Mouse (Mus musculus) limb, embryonic 14.5 days (tissue): ENCODE measurements around the gene Zcchc7. TPM values are rescaled to one million over a fixed set of nuclear protein-coding genes. Genes with fewer than 3 reads are reported as not detected.

Source experiments
- ATAC-seq: fragments of 200-750 bp; cut with Nextera tagmentation; 2 replicates; pipeline ENCODE4 v1.8.0; 2017; ENCODE audit warnings: low read depth, moderate number of reproducible peaks, moderate TSS enrichment; ENCODE audit not compliant: low FRiP score
- DNase-seq: peaks from one replicate; pipeline ENCODE4 v3.0.0-alpha.2; 2015; ENCODE audit warnings: low spot score
- H3K27ac ChIP-seq: fragments of 300-500 bp; sonication (generic); replicated peaks from 2 replicates; pipeline ENCODE4 v1.5.1; 2014; ENCODE audit warnings: low read depth, mild to moderate bottlenecking, low read length, moderate library complexity, mixed read lengths
- H3K27me3 ChIP-seq: fragments of 300-500 bp; sonication (generic); 2 replicates; pipeline ENCODE4 v1.6.1; 2014; ENCODE audit warnings: low read length, mixed read lengths; ENCODE audit not compliant: control insufficient read depth, insufficient read depth
- H3K36me3 ChIP-seq: fragments of 300-500 bp; sonication (generic); 2 replicates; pipeline ENCODE4 v1.6.1; 2014; ENCODE audit warnings: mild to moderate bottlenecking, low read length, moderate library complexity, mixed read lengths; ENCODE audit not compliant: control insufficient read depth, insufficient read depth
- H3K4me1 ChIP-seq: fragments of 300-500 bp; sonication (generic); 2 replicates; pipeline ENCODE4 v1.6.1; 2014; ENCODE audit warnings: antibody characterized with exemption, low read length, mixed read lengths; ENCODE audit not compliant: control insufficient read depth, insufficient read depth
- H3K4me2 ChIP-seq: fragments of 300-500 bp; sonication (generic); replicated peaks from 2 replicates; pipeline ENCODE4 v1.6.1; 2014; ENCODE audit warnings: low read depth, mild to moderate bottlenecking, low read length, moderate library complexity; ENCODE audit not compliant: severe bottlenecking
- H3K4me3 ChIP-seq: fragments of 300-500 bp; sonication (generic); replicated peaks from 2 replicates; pipeline ENCODE4 v1.5.1; 2014; ENCODE audit warnings: low read length
- H3K9ac ChIP-seq: fragments of 300-500 bp; sonication (generic); 2 replicates; pipeline ENCODE4 v1.6.1; 2014; ENCODE audit warnings: mild to moderate bottlenecking, low read depth, low read length, moderate library complexity; ENCODE audit not compliant: severe bottlenecking
- H3K9me3 ChIP-seq: fragments of 300-500 bp; sonication (generic); 2 replicates; pipeline ENCODE4 v1.6.1; 2016; ENCODE audit warnings: low read length; ENCODE audit not compliant: control insufficient read depth
- POLR2A ChIP-seq: fragments of 200-500 bp; IDR thresholded peaks from 2 replicates; pipeline ENCODE4 v1.8.0; 2012; ENCODE audit warnings: inconsistent platforms, mild to moderate bottlenecking, moderate library complexity, borderline replicate concordance; ENCODE audit not compliant: insufficient read depth, insufficient read length; ENCODE audit errors: extremely low read depth
- WGBS: fragments of 180-500 bp; shearing (Covaris S2); extraction: QIAGEN DNeasy Blood & Tissue Kit; methylation state at CpG from one replicate; pipeline ENCODE4 v1.1.7; 2014; 5-methylcytosine and 5-hydroxymethylcytosine counted together
- polyA plus RNA-seq, 2 experiments: library from polyadenylated mRNA; depleted of rRNA in 1 of 2; stranded (reverse) in 1 of 2; unstranded in 1 of 2; fragments of >200 nt; fragmentation: Nextera tagmentation in 1 of 2; extraction: Ambion mirVana in 1 of 2; gene quantifications; 2 replicates each; pipeline versions ENCODE4 v1.2.1 to v1.2.3; 2012 to 2014

The Zcchc7 gene
- polyA plus RNA-seq, 2 experiments, result 35.2 to 39.2 TPM

GRCm38 (mm10) chr4:44774890-44775289 is 19.2 kb downstream of the Zcchc7 start:
- WGBS, result 88% methylated on average over 3 of the region's 3 CpGs
- DNase-seq, result no peak
- Histone ChIP-seq H3K4me3 (no peak overlapping the region), H3K4me2 (no peak overlapping the region), H3K9me3 (no peaks in the 10 kb centered on the region), H3K9ac (no peak overlapping the region), H3K4me1 (no peaks in the 10 kb centered on the region), H3K27ac (no peak overlapping the region), H3K27me3 (no peaks in the 10 kb centered on the region), H3K36me3 (0 out of 2 replicates have a peak, but pooled peaks cover 3% of the 10 kb centered on the region)
- TF ChIP-seq POLR2A, result no peak
- no peak for ATAC-seq

DNA sequence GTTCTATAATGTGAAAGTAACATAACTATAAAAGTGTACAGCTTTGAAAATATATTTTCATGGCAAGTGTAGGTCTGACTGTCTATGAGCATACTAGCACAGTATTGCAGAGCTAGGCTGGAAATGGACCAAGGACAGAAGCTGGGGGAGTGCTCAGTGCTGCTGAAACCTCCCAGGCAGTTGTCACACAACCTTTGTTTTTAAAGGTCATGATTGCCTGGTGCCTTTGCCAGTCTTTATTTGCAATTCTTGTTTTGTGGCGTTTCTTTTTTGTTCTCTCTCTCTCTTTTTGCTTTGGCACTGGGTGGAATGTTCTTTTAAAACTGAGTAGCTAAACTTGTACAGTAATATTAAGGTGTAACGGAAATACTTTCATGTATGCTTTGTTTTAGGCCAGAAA is 21.0 kb downstream of the Zcchc7 start:
- no peak overlapping the region for H3K27ac ChIP-seq
- H3K27me3 ChIP-seq, result no peaks in the 10 kb centered on the region
- 68% methylated on average over 2 of the region's 2 CpGs for WGBS
- no peak for ATAC-seq
- H3K36me3 ChIP-seq, result no peaks in the 10 kb centered on the region
- no peak for TF ChIP-seq POLR2A
- no peak overlapping the region for H3K9ac ChIP-seq
- H3K4me1 ChIP-seq, result peaks cover 2% of the 10 kb centered on the region; the same call in 1 of the 2 replicates
- H3K9me3 ChIP-seq, result no peaks in the 10 kb centered on the region
- H3K4me3 ChIP-seq, result no peak overlapping the region
- DNase-seq, result no peak
- H3K4me2 ChIP-seq, result no peak overlapping the region

- Histone ChIP-seq H3K9ac (no peak overlapping the region), H3K27me3 (no peaks in the 10 kb centered on the region), H3K36me3 (no peaks in the 10 kb centered on the region), H3K4me1 (peaks cover 2% of the 10 kb centered on the region; the same call in 1 of the 2 replicates), H3K27ac (no peak overlapping the region), H3K4me3 (no peak overlapping the region), H3K4me2 (no peak overlapping the region), H3K9me3 (no peaks in the 10 kb centered on the region)
- no peak for DNase-seq
- no peak for ATAC-seq
- 78% methylated on average over 3 of the region's 3 CpGs for WGBS
- no peak for TF ChIP-seq POLR2A
Measured at GRCm38 (mm10) chr4:44777101-44777500, 21.4 kb downstream of the Zcchc7 start.

DNA sequence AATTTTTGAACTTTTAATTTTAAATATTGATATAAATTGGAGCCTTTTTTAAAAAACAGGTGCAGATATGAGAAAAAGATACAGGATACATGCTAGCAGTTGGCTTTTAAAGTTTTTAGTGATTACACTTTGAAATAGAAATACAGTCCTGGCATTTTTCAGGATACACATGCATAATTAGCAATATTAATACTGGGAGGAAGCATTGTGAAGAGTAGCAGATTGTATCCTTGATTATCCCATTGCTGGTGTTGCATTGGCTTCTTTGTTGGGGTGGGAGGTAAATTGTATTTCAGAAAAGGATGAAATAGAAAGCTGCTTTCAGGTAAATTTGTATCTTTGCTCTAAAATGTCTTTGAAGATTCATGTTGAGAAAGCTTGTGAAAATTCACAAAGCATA is 22.0 kb downstream of the Zcchc7 start:
- ATAC-seq (no peak), DNase-seq (no peak)
- TF ChIP-seq POLR2A, result no peak
- H3K9me3 ChIP-seq, result no peaks in the 10 kb centered on the region
- no peak overlapping the region for H3K9ac ChIP-seq
- H3K4me2 ChIP-seq, result no peak overlapping the region
- no peaks in the 10 kb centered on the region for H3K27me3 ChIP-seq
- peaks cover 2% of the 10 kb centered on the region; the same call in 1 of the 2 replicates for H3K4me1 ChIP-seq
- no peaks in the 10 kb centered on the region for H3K36me3 ChIP-seq
- no peak overlapping the region for H3K27ac ChIP-seq
- H3K4me3 ChIP-seq, result no peak overlapping the region

DNA sequence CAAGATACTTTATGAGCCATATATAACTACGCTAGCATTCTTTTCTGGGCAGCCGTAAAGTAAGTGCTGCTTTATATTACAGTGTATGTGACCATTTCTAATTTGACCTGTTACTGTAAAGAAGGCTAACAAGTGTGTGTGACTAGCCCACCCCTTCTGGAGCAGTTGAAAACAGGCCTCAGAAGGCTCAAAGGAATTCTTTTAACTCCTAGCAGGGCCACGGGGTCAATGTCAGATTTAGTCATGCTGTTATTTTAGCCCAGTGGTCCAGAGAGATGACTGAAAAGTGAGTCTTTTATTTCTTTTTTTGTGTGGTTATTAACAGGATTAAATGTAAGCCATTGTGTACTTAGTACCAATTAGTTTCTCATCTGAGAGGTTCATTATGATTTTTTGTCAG is 22.6 kb downstream of the Zcchc7 start:
- no peak for TF ChIP-seq POLR2A
- Histone ChIP-seq H3K4me2 (no peak overlapping the region), H3K27ac (no peak overlapping the region), H3K4me3 (no peak overlapping the region), H3K9me3 (no peaks in the 10 kb centered on the region), H3K9ac (no peak overlapping the region), H3K4me1 (peaks cover 2% of the 10 kb centered on the region; the same call in 1 of the 2 replicates), H3K27me3 (no peaks in the 10 kb centered on the region), H3K36me3 (no peaks in the 10 kb centered on the region)
- DNase-seq, result no peak
- WGBS, result 28% methylated on average over 3 of the region's 3 CpGs
- no peak for ATAC-seq

GRCm38 (mm10) chr4:44780462-44781157 is 24.9 kb downstream of the Zcchc7 start:
- DNase-seq (no peak), ATAC-seq (no peak)
- no peaks in the 10 kb centered on the region for H3K36me3 ChIP-seq
- no peak overlapping the region for H3K27ac ChIP-seq
- H3K4me2 ChIP-seq, result no peak overlapping the region
- H3K4me3 ChIP-seq, result no peak overlapping the region
- no peaks in the 10 kb centered on the region for H3K9me3 ChIP-seq
- WGBS, result 66% methylated on average over 4 of the region's 4 CpGs
- no peaks in the 10 kb centered on the region for H3K27me3 ChIP-seq
- TF ChIP-seq POLR2A, result no peak
- H3K4me1 ChIP-seq, result peaks cover 2% of the 10 kb centered on the region; the same call in 1 of the 2 replicates
- H3K9ac ChIP-seq, result no peak overlapping the region
